Mouse (Mus musculus): Measurements from ENCODE around the gene Ttc12.

DNA sequence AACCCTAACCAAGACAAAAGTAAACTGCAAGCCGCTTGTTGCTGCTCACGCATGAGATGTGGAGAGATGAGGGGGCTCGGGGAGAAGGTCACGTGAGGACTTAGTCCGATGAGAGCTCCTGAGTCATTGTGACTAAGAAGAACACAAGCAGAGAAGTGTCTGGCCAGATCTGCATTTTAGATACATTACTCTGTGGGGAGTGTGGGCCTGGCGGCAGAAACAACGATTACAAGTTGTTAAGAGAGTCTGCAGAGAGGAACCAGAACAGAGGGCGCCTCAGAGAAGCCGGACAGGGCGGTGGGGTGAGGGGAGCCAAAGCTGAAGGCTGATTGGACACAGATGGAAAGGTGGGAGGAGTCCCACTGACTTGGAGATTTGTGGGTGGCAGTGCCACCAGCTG lies 2.7 kb downstream of the Ttc12 start:
- TF ChIP-seq CTCF (IDR thresholded peaks at IDR 0.05; ENCODE audit: extremely low read depth, insufficient read length, insufficient replicate concordance, low read depth, low read length) (no peak), POLR2A (IDR thresholded peaks at IDR 0.05; ENCODE audit: low read depth, low read length) (no peak)
